Mouse (Mus musculus): ENCODE data around the gene Vmn1r88.

Vmn1r88 gene

GRCm38 (mm10) chr7:13159268-13159667 is at the start of gene Vmn1r88:
Vmn1r88 (plus strand) TSS chr7:13159568.
- DNase-seq (ENCODE audit: low spot score in 2 of 2), result no peak

- no peak for DNase-seq (ENCODE audit: low spot score in 2 of 2)
These were observed 39.6 kb upstream of the Vmn1r88 start, which contains the start of gene Vmn1r86 for GRCm38 (mm10) chr7:13119817-13120216. Vmn1r86 (minus strand) TSS chr7:13119917.

- peak; percentile 1 to 3 for DNase-seq (ENCODE audit: low spot score in 2 of 2)
These were observed 35.7 kb upstream of the Vmn1r88 start for GRCm38 (mm10) chr7:13123554-13124153.

- DNase-seq (ENCODE audit: low spot score in 2 of 2), result no peak
These were observed 27.5 kb upstream of the Vmn1r88 start for GRCm38 (mm10) chr7:13131856-13132255.

- no peak for DNase-seq (ENCODE audit: low spot score in 2 of 2)
These were observed 22.0 kb upstream of the Vmn1r88 start for GRCm38 (mm10) chr7:13137340-13137739.

- DNase-seq (ENCODE audit: low spot score in 2 of 2), result no peak
These were observed 19.3 kb upstream of the Vmn1r88 start, which contains the start of gene Vmn1r87 for GRCm38 (mm10) chr7:13140057-13140456. Vmn1r87 (minus strand) TSS chr7:13140157.

GRCm38 (mm10) chr7:13212720-13213119 is 53.4 kb downstream of the Vmn1r88 start, which contains the start of gene Vmn1r89:
Vmn1r89 (plus strand) TSS chr7:13213020.
- DNase-seq (ENCODE audit: low spot score in 2 of 2), result no peak

Measured in spleen, postnatal 36 days (tissue).